Mouse (Mus musculus): ENCODE measurements around the gene Gm11541. TPM values are rescaled to one million over a fixed set of nuclear protein-coding genes. Genes with fewer than 3 reads are reported as not detected.

Gene Gm11541
- total RNA-seq (2014; rRNA removed; ENCODE audit: low replicate concordance) (not detected in 2 replicates), polyA plus RNA-seq (2015; fragmentation: Nextera tagmentation; extraction: Ambion mirVana) (0.08 and 0.11 TPM in 2 replicates)

DNA sequence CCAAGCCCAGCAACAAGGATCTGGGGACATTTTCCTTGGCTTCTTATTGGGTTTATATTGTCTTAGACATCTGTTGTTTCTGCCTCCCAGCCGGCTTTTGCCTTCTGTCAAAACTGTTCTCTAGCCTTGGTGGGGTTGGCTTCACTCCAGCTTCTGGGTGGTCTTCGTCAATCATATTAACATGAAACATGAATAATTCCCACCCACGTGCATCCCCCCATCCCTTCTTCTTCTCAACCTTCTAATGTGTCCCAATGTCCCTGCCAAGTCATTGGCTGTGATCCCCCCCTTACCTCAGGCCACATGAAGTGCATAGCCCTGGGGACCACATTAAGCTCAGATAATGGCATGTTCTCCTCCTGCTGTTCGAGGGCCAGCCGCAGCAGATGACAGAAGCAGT lies at the start of gene Gm11541:
Gene Gm11541 (minus strand): TSS at position 28 of the 400 bp plus-strand sequence.
- Histone ChIP-seq H3K4me2 (ENCODE audit: low read depth, low read length) (no peak within 1 kb of the TSS), H3K9ac (replicated peaks; ENCODE audit: low read depth, low read length) (no peak within 1 kb of the TSS), H3K27me3 (ENCODE audit: control insufficient read depth, insufficient read depth, low read length) (0 out of 2 replicates have a peak, but pooled peaks cover 4% of the 10 kb centered on the region), H3K4me3 (ENCODE audit: low read depth, low read length) (no peak within 1 kb of the TSS), H3K36me3 (replicated peaks; ENCODE audit: control insufficient read depth, insufficient read depth, low read length) (no peaks in the 10 kb centered on the region), H3K4me1 (ENCODE audit: control insufficient read depth, insufficient read depth) (no peaks in the 10 kb centered on the region), H3K9me3 (replicated peaks; ENCODE audit: control insufficient read depth, low read length) (no peaks in the 10 kb centered on the region), H3K27ac (ENCODE audit: low read depth) (no peak within 1 kb of the TSS)
- ATAC-seq (ENCODE audit: insufficient read depth, low read depth), result no peak
- WGBS, result 74% methylated on average over 5 of the region's 5 CpGs
- TF ChIP-seq CTCF (IDR thresholded peaks at IDR 0.05; ENCODE audit: low read depth) (no peak), EP300 (IDR thresholded peaks at IDR 0.05; ENCODE audit: low read depth) (no peak)
- DNase-seq (ENCODE audit: low spot score), result no peak

DNA sequence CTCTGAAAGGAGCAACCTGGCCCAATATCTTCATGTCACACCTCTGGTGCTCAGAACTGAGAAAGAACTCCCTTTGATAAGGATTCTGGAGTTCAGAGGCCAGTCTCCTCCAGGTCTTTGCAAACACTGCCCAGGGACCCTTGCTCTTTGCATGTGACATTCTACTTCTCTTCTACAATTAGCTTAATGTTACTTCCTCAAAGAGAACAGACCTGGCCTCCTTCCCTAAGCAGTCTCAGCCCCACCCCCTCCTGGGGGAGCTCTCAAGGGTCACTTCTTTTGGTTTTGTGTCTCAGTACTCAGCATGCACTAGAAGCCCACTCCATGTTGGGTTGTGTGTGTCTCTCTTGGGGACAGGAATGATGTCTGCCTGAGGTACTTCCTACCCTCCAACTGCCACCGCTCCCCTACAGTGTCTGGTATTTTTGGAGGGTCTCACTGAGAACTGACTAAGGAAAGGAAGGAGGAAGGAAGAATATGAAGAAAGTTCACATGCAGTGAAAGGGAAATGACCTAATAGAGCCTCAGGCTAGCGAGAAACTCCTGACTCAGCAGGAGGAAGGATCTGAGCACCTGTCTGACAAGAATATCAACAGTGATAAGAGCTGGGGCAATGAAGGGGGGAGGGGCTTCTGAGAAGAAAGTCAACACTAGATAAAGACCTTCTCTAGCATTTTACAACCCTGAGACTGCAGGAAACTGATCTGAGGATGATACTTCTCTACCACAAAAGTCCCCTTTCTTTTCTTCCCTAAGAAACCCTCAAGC lies 48.8 kb upstream of the Gm11541 start:
- DNase-seq (ENCODE audit: low spot score), result no peak

GRCm38 (mm10) chr11:94741732-94742272 lies 37.5 kb upstream of the Gm11541 start, which contains the start of gene Cdc34b:
Cdc34b (plus strand) TSS chr11:94741782.
- no peak for DNase-seq (ENCODE audit: low spot score)
- Histone ChIP-seq H3K36me3 (replicated peaks; ENCODE audit: control insufficient read depth, insufficient read depth, low read length) (no peaks in the 10 kb centered on the region), H3K9ac (replicated peaks; ENCODE audit: low read depth, low read length) (no peak within 1 kb of the TSS), H3K27me3 (ENCODE audit: control insufficient read depth, insufficient read depth, low read length) (peaks cover 14% of the 10 kb centered on the region; the same call in 1 of the 2 replicates), H3K4me3 (ENCODE audit: low read depth, low read length) (no peak within 1 kb of the TSS), H3K4me2 (ENCODE audit: low read depth, low read length) (no peak within 1 kb of the TSS), H3K9me3 (replicated peaks; ENCODE audit: control insufficient read depth, low read length) (peaks cover 7% of the 10 kb centered on the region; the same call in 1 of the 2 replicates), H3K4me1 (ENCODE audit: control insufficient read depth, insufficient read depth) (no peaks in the 10 kb centered on the region), H3K27ac (ENCODE audit: low read depth) (no peak within 1 kb of the TSS)
- TF ChIP-seq CTCF (IDR thresholded peaks at IDR 0.05; ENCODE audit: low read depth), result no peak
- no peak for TF ChIP-seq EP300 (IDR thresholded peaks at IDR 0.05; ENCODE audit: low read depth)
- no peak for ATAC-seq (ENCODE audit: insufficient read depth, low read depth)
- WGBS, result 57% methylated on average over 29 of the region's 29 CpGs

More for the DNA sequence above, 48.8 kb upstream of the Gm11541 start:
- no peak overlapping the region for H3K9ac ChIP-seq (replicated peaks; ENCODE audit: low read depth, low read length)
- 29% methylated on average over 2 of the region's 2 CpGs for WGBS
- no peak overlapping the region for H3K27ac ChIP-seq (ENCODE audit: low read depth)
- no peak overlapping the region for H3K4me2 ChIP-seq (ENCODE audit: low read depth, low read length)
- no peak overlapping the region for H3K4me3 ChIP-seq (ENCODE audit: low read depth, low read length)
- no peaks in the 10 kb centered on the region for H3K4me1 ChIP-seq (ENCODE audit: control insufficient read depth, insufficient read depth)
- no peaks in the 10 kb centered on the region for H3K36me3 ChIP-seq (replicated peaks; ENCODE audit: control insufficient read depth, insufficient read depth, low read length)
- no peaks in the 10 kb centered on the region for H3K9me3 ChIP-seq (replicated peaks; ENCODE audit: control insufficient read depth, low read length)
- no peak for ATAC-seq (ENCODE audit: insufficient read depth, low read depth)
- no peaks in the 10 kb centered on the region for H3K27me3 ChIP-seq (ENCODE audit: control insufficient read depth, insufficient read depth, low read length)
- no peak for TF ChIP-seq EP300 (IDR thresholded peaks at IDR 0.05; ENCODE audit: low read depth)
- no peak for TF ChIP-seq CTCF (IDR thresholded peaks at IDR 0.05; ENCODE audit: low read depth)

- ATAC-seq (ENCODE audit: insufficient read depth, low read depth) (no peak), DNase-seq (ENCODE audit: low spot score) (no peak)
- Histone ChIP-seq H3K9ac (replicated peaks; ENCODE audit: low read depth, low read length) (no peak overlapping the region), H3K4me3 (ENCODE audit: low read depth, low read length) (no peak overlapping the region), H3K36me3 (replicated peaks; ENCODE audit: control insufficient read depth, insufficient read depth, low read length) (no peaks in the 10 kb centered on the region), H3K27ac (ENCODE audit: low read depth) (no peak overlapping the region), H3K4me1 (ENCODE audit: control insufficient read depth, insufficient read depth) (no peaks in the 10 kb centered on the region), H3K4me2 (ENCODE audit: low read depth, low read length) (no peak overlapping the region), H3K9me3 (replicated peaks; ENCODE audit: control insufficient read depth, low read length) (no peaks in the 10 kb centered on the region), H3K27me3 (ENCODE audit: control insufficient read depth, insufficient read depth, low read length) (0 out of 2 replicates have a peak, but pooled peaks cover 2% of the 10 kb centered on the region)
- TF ChIP-seq CTCF (IDR thresholded peaks at IDR 0.05; ENCODE audit: low read depth) (no peak), EP300 (IDR thresholded peaks at IDR 0.05; ENCODE audit: low read depth) (no peak)
- WGBS, result 79% methylated on average over 2 of the region's 2 CpGs
These were observed 31.4 kb upstream of the Gm11541 start for GRCm38 (mm10) chr11:94735746-94736145.

- Histone ChIP-seq H3K4me3 (ENCODE audit: low read depth, low read length) (no peak overlapping the region), H3K27ac (ENCODE audit: low read depth) (no peak overlapping the region), H3K4me2 (ENCODE audit: low read depth, low read length) (0 out of 2 replicates have a peak overlapping the region, but pooled peaks have one; percentile 33), H3K4me1 (ENCODE audit: control insufficient read depth, insufficient read depth) (no peaks in the 10 kb centered on the region), H3K27me3 (ENCODE audit: control insufficient read depth, insufficient read depth, low read length) (no peaks in the 10 kb centered on the region), H3K9me3 (replicated peaks; ENCODE audit: control insufficient read depth, low read length) (no peaks in the 10 kb centered on the region), H3K36me3 (replicated peaks; ENCODE audit: control insufficient read depth, insufficient read depth, low read length) (no peaks in the 10 kb centered on the region), H3K9ac (replicated peaks; ENCODE audit: low read depth, low read length) (no peak overlapping the region)
- DNase-seq (ENCODE audit: low spot score), result peak; percentile 23
- TF ChIP-seq EP300 (IDR thresholded peaks at IDR 0.05; ENCODE audit: low read depth) (no peak), CTCF (IDR thresholded peaks at IDR 0.05; ENCODE audit: low read depth) (peak; percentile 50)
- no peak for ATAC-seq (ENCODE audit: insufficient read depth, low read depth)
- WGBS, result 30% methylated on average over 8 of the region's 8 CpGs
These were observed 28.5 kb upstream of the Gm11541 start for GRCm38 (mm10) chr11:94732773-94733172.

Data from heart, postnatal 0 days (tissue).